Mouse (Mus musculus) bone marrow macrophage, adult 2 months (primary cell): ENCODE results near the gene Fbxl16.

Source experiments
- CTCF ChIP-seq: IDR thresholded peaks from 2 replicates; pipeline ENCODE4 v1.5.1; 2012; ENCODE audit warnings: low read depth, mild to moderate bottlenecking, low read length, moderate library complexity
- POLR2A ChIP-seq: IDR thresholded peaks from 2 replicates; pipeline ENCODE4 v1.6.1; 2012; ENCODE audit warnings: mild to moderate bottlenecking, low read depth, low read length, borderline replicate concordance

- TF ChIP-seq CTCF (no peak), POLR2A (no peak)
These were observed 5.9 kb upstream of the Fbxl16 start for GRCm38 (mm10) chr17:25802825-25803517.
